Mouse (Mus musculus): ENCODE results near the gene Gpx2.

- no peak for TF ChIP-seq CTCF (IDR thresholded peaks at IDR 0.05; ENCODE audit: low read depth, low read length)
- no peak for TF ChIP-seq POLR2A (IDR thresholded peaks at IDR 0.05; ENCODE audit: extremely low read depth, insufficient read depth, low read length)
These were observed 23.6 kb upstream of the Gpx2 start for GRCm38 (mm10) chr12:76818908-76819307.

All from liver, adult 2 months (tissue).